Mouse (Mus musculus) MEL (cell line): ENCODE data around the gene Pdcd4. TPM values are rescaled to one million over a fixed set of nuclear protein-coding genes. Genes with fewer than 3 reads are reported as not detected.

Experiments
- DNase-seq: peaks from one replicate; pipeline ENCODE4 v3.0.0; 2011; ENCODE audit warnings: low read depth, low spot score
- H3K27ac ChIP-seq: 2 replicates; pipeline ENCODE4 v1.5.1; 2012; ENCODE audit warnings: low read depth, mild to moderate bottlenecking, control low read depth, low read length, moderate library complexity; ENCODE audit not compliant: control insufficient read depth
- H3K27me3 ChIP-seq, 2 experiments: fragments of 150-350 bp in 1 of 2; sonication (generic) in 1 of 2; 2 replicates each; pipeline ENCODE4 v1.6.1; 2012; ENCODE audit warnings: low read length in 2 of 2, mild to moderate bottlenecking in 2 of 2, improper control_type of control experiment in 1 of 2, moderate library complexity in 1 of 2; ENCODE audit not compliant: insufficient read depth in 2 of 2, control insufficient read depth in 1 of 2
- H3K36me3 ChIP-seq, 2 experiments: 2 replicates each; pipeline ENCODE4 v1.6.1; 2012 to 2014; ENCODE audit warnings: low read length in 2 of 2, improper control_type of control experiment in 1 of 2, inconsistent platforms in 1 of 2, mild to moderate bottlenecking in 1 of 2; ENCODE audit not compliant: insufficient read depth in 2 of 2, control insufficient read depth in 1 of 2
- H3K4me1 ChIP-seq, 2 experiments: fragments of 150-350 bp in 1 of 2; sonication (generic) in 1 of 2; 2 replicates each; pipeline ENCODE4 v1.6.1; 2012; ENCODE audit warnings: low read length in 2 of 2, improper control_type of control experiment in 1 of 2, mild to moderate bottlenecking in 1 of 2; ENCODE audit not compliant: insufficient read depth in 2 of 2, control insufficient read depth in 1 of 2
- H3K4me3 ChIP-seq, 2 experiments: fragments of 150-350 bp in 1 of 2; sonication (generic) in 1 of 2; 2 replicates each; pipeline ENCODE4 v1.5.1; 2012; ENCODE audit warnings: low read depth in 2 of 2, low read length in 2 of 2, mild to moderate bottlenecking in 2 of 2, moderate library complexity in 2 of 2, control low read depth in 1 of 2, improper control_type of control experiment in 1 of 2; ENCODE audit not compliant: control insufficient read depth in 1 of 2, insufficient read depth in 1 of 2
- H3K79me2 ChIP-seq: 2 replicates; pipeline ENCODE4 v1.6.1; 2012; ENCODE audit warnings: mild to moderate bottlenecking, low read length, moderate library complexity; ENCODE audit not compliant: control insufficient read depth, poor library complexity, insufficient read depth
- H3K9ac ChIP-seq: 2 replicates; pipeline ENCODE4 v1.6.1; 2012; ENCODE audit warnings: low read depth, mild to moderate bottlenecking, control low read depth, low read length, moderate library complexity; ENCODE audit not compliant: control insufficient read depth, poor library complexity, severe bottlenecking
- H3K9me3 ChIP-seq: fragments of 150-350 bp; sonication (generic); replicated peaks from 2 replicates; pipeline ENCODE4 v1.6.1; 2012; ENCODE audit warnings: mild to moderate bottlenecking, low read length, improper control_type of control experiment, moderate library complexity; ENCODE audit not compliant: insufficient read depth
- BHLHE40 ChIP-seq: IDR thresholded peaks from 2 replicates; pipeline ENCODE4 v1.6.1; 2012; ENCODE audit warnings: low read depth, mild to moderate bottlenecking, inconsistent platforms, low read length, improper control_type of control experiment, borderline replicate concordance
- CHD1 ChIP-seq: IDR thresholded peaks from 2 replicates; pipeline ENCODE4 v1.6.1; 2012; ENCODE audit warnings: low read depth, mild to moderate bottlenecking, inconsistent platforms, low read length, improper control_type of control experiment
- CTCF ChIP-seq, 3 experiments: IDR thresholded peaks in 2 of 3; conservative IDR thresholded peaks in 1 of 3; 2 replicates each; pipeline ENCODE4 v1.5.1; 2011 to 2012; ENCODE audit warnings: low read length in 3 of 3, low read depth in 2 of 3, mild to moderate bottlenecking in 2 of 3, improper control_type of control experiment in 1 of 3, inconsistent platforms in 1 of 3, mixed read lengths in 1 of 3, moderate library complexity in 1 of 3; ENCODE audit not compliant: control insufficient read depth in 1 of 3, insufficient read depth in 1 of 3, poor library complexity in 1 of 3, severe bottlenecking in 1 of 3
- ELF1 ChIP-seq: IDR thresholded peaks from 2 replicates; pipeline ENCODE4 v1.6.1; 2014; ENCODE audit warnings: low read depth, mild to moderate bottlenecking, inconsistent platforms, low read length, improper control_type of control experiment, moderate library complexity
- EP300 ChIP-seq, 2 experiments: IDR thresholded peaks; 2 replicates each; pipeline ENCODE4 v1.6.1; 2011; ENCODE audit warnings: improper control_type of control experiment in 2 of 2, low read length in 2 of 2, low read depth in 1 of 2, mild to moderate bottlenecking in 1 of 2
- ETS1 ChIP-seq: IDR thresholded peaks from 2 replicates; pipeline ENCODE4 v1.6.1; 2012; ENCODE audit warnings: low read depth, mild to moderate bottlenecking, inconsistent platforms, low read length, improper control_type of control experiment, moderate library complexity
- GATA1 ChIP-seq: IDR thresholded peaks from 2 replicates; pipeline ENCODE4 v1.6.1; 2011; ENCODE audit warnings: low read depth, low read length, improper control_type of control experiment
- MAX ChIP-seq: IDR thresholded peaks from 2 replicates; pipeline ENCODE4 v1.6.1; 2011; ENCODE audit warnings: low read length, improper control_type of control experiment
- MAZ ChIP-seq: IDR thresholded peaks from 2 replicates; pipeline ENCODE4 v1.6.1; 2012; ENCODE audit warnings: low read depth, mild to moderate bottlenecking, inconsistent platforms, low read length, improper control_type of control experiment
- MXI1 ChIP-seq: IDR thresholded peaks from 2 replicates; pipeline ENCODE4 v1.6.1; 2011; ENCODE audit warnings: mild to moderate bottlenecking, low read depth, low read length, improper control_type of control experiment
- MYC ChIP-seq: IDR thresholded peaks from 2 replicates; pipeline ENCODE4 v1.6.1; 2011; ENCODE audit warnings: low read depth, mild to moderate bottlenecking, low read length, improper control_type of control experiment, moderate library complexity
- RAD21 ChIP-seq: IDR thresholded peaks from 2 replicates; pipeline ENCODE4 v1.6.1; 2011; ENCODE audit warnings: mild to moderate bottlenecking, low read depth, low read length, improper control_type of control experiment
- SMC3 ChIP-seq: IDR thresholded peaks from 2 replicates; pipeline ENCODE4 v1.6.1; 2011; ENCODE audit warnings: low read depth, low read length, improper control_type of control experiment
- ZC3H11A ChIP-seq: IDR thresholded peaks from 2 replicates; pipeline ENCODE4 v1.6.1; 2012; ENCODE audit warnings: low read depth, mild to moderate bottlenecking, inconsistent platforms, low read length, improper control_type of control experiment
- ZKSCAN1 ChIP-seq: IDR thresholded peaks from 2 replicates; pipeline ENCODE4 v1.6.1; 2012; ENCODE audit warnings: low read depth, mild to moderate bottlenecking, inconsistent platforms, low read length, improper control_type of control experiment, moderate library complexity
- ZNF384 ChIP-seq: IDR thresholded peaks from 2 replicates; pipeline ENCODE4 v1.6.1; 2012; ENCODE audit warnings: low read depth, mild to moderate bottlenecking, inconsistent platforms, low read length, improper control_type of control experiment
- polyA plus RNA-seq, 2 experiments: library from polyadenylated mRNA; stranded (reverse) in 1 of 2; unstranded in 1 of 2; fragments of >175 nt in 1 of 2; fragments of >200 nt in 1 of 2; gene quantifications; 2 replicates each; pipeline versions ENCODE4 v1.2.1 to v1.2.4; 2012; ENCODE audit warnings: low replicate concordance in 2 of 2, low read depth in 1 of 2; ENCODE audit not compliant: insufficient read length in 2 of 2, insufficient read depth in 1 of 2, missing spikeins in 1 of 2
- total RNA-seq: library from RNA; depleted of rRNA; stranded (reverse); fragments of 300-350 nt; gene quantifications from 2 replicates; pipeline ENCODE4 v1.2.3, GENCODE M21; 2012

Pdcd4 gene
- total and polyA plus RNA-seq, 3 experiments = 30.0 to 37.6 TPM; not detected in 1

- no peak overlapping the region for H3K9ac ChIP-seq
- H3K4me1 ChIP-seq = peaks cover 11 to 26% of the 10 kb centered on the region in 2 experiments
- DNase-seq = peak; percentile 86
- no peak overlapping the region for H3K27ac ChIP-seq
- TF ChIP-seq MAX = peak; percentile 63; the same call in 1 of the 2 replicates
- peak; percentile 48; the same call in 1 of the 2 replicates for TF ChIP-seq MXI1
- TF ChIP-seq BHLHE40 = no peak
- TF ChIP-seq CHD1 = no peak
- peak; percentile 50 for TF ChIP-seq GATA1
- 0 out of 2 replicates have a peak, but pooled peaks have one; percentile 32 for TF ChIP-seq ZNF384
- peak; percentile 71 for TF ChIP-seq ZC3H11A
- TF ChIP-seq SMC3 = peak; percentile 74
- TF ChIP-seq RAD21 = peak; percentile 68
- 0 out of 2 replicates have a peak, but pooled peaks have one; percentile 7 for TF ChIP-seq ETS1
- peak; percentile 95 for TF ChIP-seq MYC
- peak; percentile 56 to 64 (median 61) for TF ChIP-seq CTCF (IDR thresholded peaks at IDR 0.05 in 2 of 3, conservative IDR thresholded peaks at IDR 0.05 in 1 of 3; ENCODE audit: control insufficient read depth in 1 of 3, insufficient read depth in 1 of 3, low read depth in 2 of 3, low read length in 3 of 3, poor library complexity in 1 of 3, severe bottlenecking in 1 of 3)
- TF ChIP-seq ZKSCAN1 = no peak
- H3K4me3 ChIP-seq = no peak overlapping the region
- H3K27me3 ChIP-seq = no peaks in the 10 kb centered on the region
- no peaks in the 10 kb centered on the region for H3K9me3 ChIP-seq
- no peaks in the 10 kb centered on the region for H3K79me2 ChIP-seq
- peaks cover 11 to 25% of the 10 kb centered on the region in 2 experiments for H3K36me3 ChIP-seq
Measured at GRCm38 (mm10) chr19:53925338-53925751, 33.3 kb downstream of the Pdcd4 start.

GRCm38 (mm10) chr19:53926705-53927104 lies 34.7 kb downstream of the Pdcd4 start:
- Histone ChIP-seq H3K4me1 (peaks cover 11 to 26% of the 10 kb centered on the region in 2 experiments), H3K36me3 (peaks cover 19 to 25% of the 10 kb centered on the region in 2 experiments), H3K27me3 (no peaks in the 10 kb centered on the region), H3K9ac (no peak overlapping the region), H3K27ac (no peak overlapping the region), H3K4me3 (no peak overlapping the region), H3K9me3 (no peaks in the 10 kb centered on the region), H3K79me2 (no peaks in the 10 kb centered on the region)
- no peak for DNase-seq
- TF ChIP-seq GATA1 (peak; percentile 63; the same call in 1 of the 2 replicates), ELF1 (no peak), ZNF384 (peak; percentile 88), ETS1 (peak; percentile 56; the same call in 1 of the 2 replicates), EP300 (IDR thresholded peaks at IDR 0.05; ENCODE audit: low read depth in 1 of 2, low read length in 2 of 2) (peak in 1 of 2 experiments; percentile 7; a peak in 2 of 4 replicates), MAZ (no peak)
